Mouse (Mus musculus): ENCODE measurements at regions not wholly inside any gene's neighbourhood (a gene's known extent, or its start where the extent isn't known, plus 50 kb on each side); places are given as distances from the start of the nearest gene placed in this dataset.

GRCm38 (mm10) chr2:115375336-115375735, 206.2 kb upstream of the BC052040 start:
- TF ChIP-seq CTCF (conservative IDR thresholded peaks at IDR 0.05; ENCODE audit: low read length): no peak
- TF ChIP-seq POU5F1 (IDR thresholded peaks at IDR 0.05; ENCODE audit: borderline replicate concordance, low read length): no peak
- TF ChIP-seq NANOG (IDR thresholded peaks at IDR 0.05; ENCODE audit: borderline replicate concordance, low read length): no peak
